Mouse (Mus musculus) limb, embryonic 11.5 days (tissue): Measurements from ENCODE around the gene Rad9a. TPM values are rescaled to one million over a fixed set of nuclear protein-coding genes. Genes with fewer than 3 reads are reported as not detected.

Experiments
- ATAC-seq: fragments of 200-750 bp; cut with Nextera tagmentation; 2 replicates; pipeline ENCODE4 v1.8.0; 2017; ENCODE audit warnings: low read depth; ENCODE audit not compliant: insufficient number of reproducible peaks, low FRiP score, low TSS enrichment
- DNase-seq: peaks from one replicate; pipeline ENCODE4 v3.0.0-alpha.2; 2015; ENCODE audit warnings: low spot score
- H3K27ac ChIP-seq: fragments of 300-500 bp; sonication (generic); replicated peaks from 2 replicates; pipeline ENCODE4 v1.5.1; 2014; ENCODE audit warnings: low read depth, mild to moderate bottlenecking, low read length
- H3K27me3 ChIP-seq: fragments of 300-500 bp; sonication (generic); 2 replicates; pipeline ENCODE4 v1.6.1; 2014; ENCODE audit warnings: mild to moderate bottlenecking, low read length, mixed read lengths; ENCODE audit not compliant: control insufficient read depth, insufficient read depth
- H3K36me3 ChIP-seq: fragments of 300-500 bp; sonication (generic); 2 replicates; pipeline ENCODE4 v1.6.1; 2014; ENCODE audit warnings: mild to moderate bottlenecking, low read length, moderate library complexity, mixed read lengths; ENCODE audit not compliant: control insufficient read depth, insufficient read depth
- H3K4me1 ChIP-seq: fragments of 300-500 bp; sonication (generic); 2 replicates; pipeline ENCODE4 v1.6.1; 2014; ENCODE audit warnings: low read length, mixed read lengths; ENCODE audit not compliant: control insufficient read depth, insufficient read depth
- H3K4me2 ChIP-seq: fragments of 300-500 bp; sonication (generic); 2 replicates; pipeline ENCODE4 v1.6.1; 2014; ENCODE audit warnings: low read depth, mild to moderate bottlenecking, moderate library complexity; ENCODE audit not compliant: severe bottlenecking
- H3K4me3 ChIP-seq: fragments of 300-500 bp; sonication (generic); 2 replicates; pipeline ENCODE4 v1.5.1; 2014; ENCODE audit warnings: low read depth, low read length
- H3K9ac ChIP-seq: fragments of 300-500 bp; sonication (generic); 2 replicates; pipeline ENCODE4 v1.6.1; 2014; ENCODE audit warnings: mild to moderate bottlenecking, low read length
- H3K9me3 ChIP-seq: fragments of 300-500 bp; sonication (generic); 2 replicates; pipeline ENCODE4 v1.6.1; 2016; ENCODE audit warnings: low read length; ENCODE audit not compliant: control insufficient read depth
- WGBS: fragments of 180-500 bp; shearing (Covaris S2); extraction: QIAGEN DNeasy Blood & Tissue Kit; methylation state at CpG from one replicate; pipeline ENCODE4 v1.1.7; 2014; 5-methylcytosine and 5-hydroxymethylcytosine counted together
- polyA plus RNA-seq: library from polyadenylated mRNA; unstranded; fragments of >200 nt; fragmentation: Nextera tagmentation; extraction: Ambion mirVana; gene quantifications from 2 replicates; pipeline ENCODE4 v1.2.1, GENCODE M21; 2014

Gene Rad9a
- polyA plus RNA-seq, 1 experiment from 2014 or later: 52.5 TPM

DNA sequence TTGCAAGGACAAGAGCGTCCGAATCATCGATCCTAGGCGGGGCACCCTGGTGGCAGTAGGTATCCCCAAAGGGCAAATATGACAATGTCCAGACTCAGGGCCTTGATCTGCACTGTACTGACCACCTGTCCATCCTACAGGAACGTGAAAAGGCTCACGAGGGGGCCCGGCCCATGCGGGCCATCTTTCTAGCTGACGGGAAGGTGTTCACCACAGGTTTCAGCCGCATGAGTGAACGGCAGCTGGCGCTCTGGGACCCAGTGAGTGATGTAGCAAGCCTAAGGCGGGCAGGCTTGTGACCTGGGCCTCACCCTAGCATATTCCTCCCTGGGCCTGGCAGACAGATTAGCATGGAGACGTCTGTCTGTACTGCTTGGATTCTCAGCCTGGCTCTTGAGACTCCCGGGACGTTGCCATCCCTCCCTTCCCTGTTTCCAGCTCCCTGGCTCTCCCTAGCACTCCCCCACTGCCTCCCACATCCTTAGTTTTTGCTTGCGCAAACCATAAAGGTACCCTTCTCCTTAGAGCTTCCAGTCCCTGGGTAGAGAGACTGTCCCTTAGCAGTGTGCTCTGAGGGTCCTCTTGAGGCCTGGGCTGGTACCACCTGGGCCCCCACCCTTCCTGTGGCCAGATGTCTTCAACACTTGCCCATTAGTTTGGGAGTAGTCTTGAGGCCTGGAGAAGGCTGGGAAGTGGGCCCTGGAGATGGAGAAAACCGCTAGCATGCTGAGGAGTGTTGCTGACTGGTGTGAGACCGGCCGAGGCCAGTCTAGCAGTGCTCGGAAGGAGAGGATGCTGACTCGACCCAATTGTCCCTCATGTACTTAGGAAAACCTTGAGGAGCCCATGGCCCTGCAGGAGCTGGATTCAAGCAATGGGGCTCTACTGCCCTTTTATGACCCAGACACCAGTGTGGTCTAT, 50.6 kb downstream of the Rad9a start:
- H3K4me3 ChIP-seq: no peak overlapping the region
- peaks cover 11% of the 10 kb centered on the region for H3K36me3 ChIP-seq
- 91% methylated on average over 22 of the region's 22 CpGs for WGBS

DNA sequence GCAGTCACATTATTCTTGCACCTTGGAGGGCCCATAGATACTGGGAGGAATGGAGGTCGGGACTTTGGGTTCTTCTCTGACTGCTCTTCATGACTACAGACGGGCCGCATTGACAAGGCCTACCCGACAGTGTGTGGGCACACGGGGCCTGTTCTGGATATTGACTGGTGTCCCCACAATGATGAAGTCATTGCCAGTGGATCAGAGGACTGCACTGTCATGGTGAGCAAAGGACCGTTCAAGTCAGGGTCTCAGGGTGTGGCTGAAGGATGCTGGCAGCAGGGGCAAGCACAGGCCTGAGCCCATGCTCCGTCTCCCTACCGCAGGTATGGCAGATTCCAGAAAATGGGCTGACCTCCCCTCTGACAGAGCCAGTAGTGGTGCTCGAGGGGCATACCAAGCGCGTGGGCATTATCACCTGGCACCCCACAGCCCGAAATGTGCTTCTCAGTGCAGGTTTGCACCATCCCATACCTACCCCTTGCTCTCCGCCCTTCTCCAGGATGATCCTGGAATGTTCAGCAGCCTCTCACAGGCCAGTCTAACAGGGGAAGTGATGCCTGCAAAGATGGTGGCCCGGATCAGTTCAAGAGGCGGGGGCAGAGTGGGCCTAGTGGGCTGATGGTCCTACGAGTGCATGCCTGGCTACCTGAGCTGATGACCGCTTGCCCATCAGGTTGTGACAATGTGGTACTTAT, 51.5 kb downstream of the Rad9a start:
- no peak overlapping the region for H3K4me2 ChIP-seq
- H3K9me3 ChIP-seq: no peaks in the 10 kb centered on the region
- DNase-seq (no peak), ATAC-seq (no peak)
- H3K27me3 ChIP-seq: no peaks in the 10 kb centered on the region
- no peak overlapping the region for H3K27ac ChIP-seq
- peaks cover 15% of the 10 kb centered on the region for H3K4me1 ChIP-seq
- 96% methylated on average over 17 of the region's 17 CpGs for WGBS
- H3K36me3 ChIP-seq: peaks cover 11% of the 10 kb centered on the region
- no peak overlapping the region for H3K4me3 ChIP-seq
- H3K9ac ChIP-seq: no peak overlapping the region

More for the DNA sequence above, 50.6 kb downstream of the Rad9a start:
- peaks cover 15% of the 10 kb centered on the region for H3K4me1 ChIP-seq
- H3K27me3 ChIP-seq: no peaks in the 10 kb centered on the region
- no peak overlapping the region for H3K9ac ChIP-seq
- H3K27ac ChIP-seq: no peak overlapping the region
- no peaks in the 10 kb centered on the region for H3K9me3 ChIP-seq
- H3K4me2 ChIP-seq: no peak overlapping the region
- DNase-seq (no peak), ATAC-seq (no peak)

GRCm38 (mm10) chr19:4149283-4149682, 52.2 kb downstream of the Rad9a start:
- WGBS: 82% methylated on average over 11 of the region's 11 CpGs
- Histone ChIP-seq H3K27ac (no peak overlapping the region), H3K9me3 (no peaks in the 10 kb centered on the region), H3K36me3 (peaks cover 11% of the 10 kb centered on the region), H3K27me3 (no peaks in the 10 kb centered on the region), H3K9ac (peak overlapping the region; percentile 85), H3K4me2 (peak overlapping the region; percentile 90), H3K4me3 (peak overlapping the region; percentile 86), H3K4me1 (peaks cover 15% of the 10 kb centered on the region)
- DNase-seq (no peak), ATAC-seq (no peak)

DNA sequence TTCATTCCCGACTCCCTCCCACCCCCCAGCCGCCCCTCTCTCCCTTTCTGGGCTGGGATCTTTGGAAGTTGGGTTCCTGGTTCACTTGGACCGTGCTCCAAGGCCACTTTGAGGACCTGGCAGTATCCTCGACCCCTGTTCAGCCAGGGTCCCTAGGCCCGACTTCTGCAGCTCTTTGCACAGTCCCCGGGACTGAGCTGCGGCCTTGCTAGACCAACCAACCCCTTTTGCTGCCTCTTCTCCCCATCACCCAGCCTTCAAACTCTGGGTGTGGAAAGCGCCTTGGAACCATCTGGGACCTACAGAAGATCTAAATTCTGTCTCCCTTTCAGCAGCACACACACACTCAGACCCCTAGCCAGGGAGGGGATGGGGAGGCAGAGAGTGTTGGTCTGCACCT, 52.6 kb downstream of the Rad9a start:
- H3K9ac ChIP-seq: peak overlapping the region; percentile 85
- no peaks in the 10 kb centered on the region for H3K9me3 ChIP-seq
- peak overlapping the region; percentile 90 for H3K4me2 ChIP-seq
- H3K27ac ChIP-seq: 0 out of 2 replicates have a peak overlapping the region, but pooled peaks have one; percentile 36
- ATAC-seq (no peak), DNase-seq (no peak)
- H3K4me1 ChIP-seq: peaks cover 15% of the 10 kb centered on the region
- H3K4me3 ChIP-seq: peak overlapping the region; percentile 86
- no peaks in the 10 kb centered on the region for H3K27me3 ChIP-seq
- 4% methylated on average over 8 of the region's 8 CpGs for WGBS
- peaks cover 11% of the 10 kb centered on the region for H3K36me3 ChIP-seq

DNA sequence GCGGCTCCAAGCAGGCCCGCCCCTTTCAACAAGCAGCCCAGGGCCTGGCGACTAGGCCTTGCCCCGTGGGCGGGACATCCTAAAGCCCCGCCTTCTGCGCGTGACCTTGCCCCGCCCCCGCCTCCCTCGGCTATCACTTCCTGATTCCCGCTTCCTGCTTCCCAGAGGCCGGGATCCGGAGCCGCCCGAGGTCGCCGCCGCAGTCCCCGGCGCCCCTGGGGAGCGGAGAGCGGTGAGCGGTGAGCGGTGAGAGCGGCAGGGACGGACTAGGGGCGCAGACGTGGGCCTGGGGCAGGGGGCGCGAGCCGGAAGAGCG, 53.0 kb downstream of the Rad9a start, which contains the start of gene Coro1b:
Coro1b (plus strand) TSS at position 129 of the 316 bp plus-strand sequence.
- H3K4me2 ChIP-seq: peak within 1 kb of the TSS; percentile 90
- peak within 1 kb of the TSS; percentile 85 for H3K9ac ChIP-seq
- peaks cover 11% of the 10 kb centered on the region for H3K36me3 ChIP-seq
- no peaks in the 10 kb centered on the region for H3K9me3 ChIP-seq
- ATAC-seq: peak; percentile 92
- H3K27ac ChIP-seq: 0 out of 2 replicates have a peak within 1 kb of the TSS, but pooled peaks have one; percentile 36
- no peaks in the 10 kb centered on the region for H3K27me3 ChIP-seq
- under 1% methylated on average over 20 of the region's 33 CpGs for WGBS
- peak; percentile 98 for DNase-seq
- H3K4me3 ChIP-seq: peak within 1 kb of the TSS; percentile 86
- peaks cover 15% of the 10 kb centered on the region for H3K4me1 ChIP-seq

DNA sequence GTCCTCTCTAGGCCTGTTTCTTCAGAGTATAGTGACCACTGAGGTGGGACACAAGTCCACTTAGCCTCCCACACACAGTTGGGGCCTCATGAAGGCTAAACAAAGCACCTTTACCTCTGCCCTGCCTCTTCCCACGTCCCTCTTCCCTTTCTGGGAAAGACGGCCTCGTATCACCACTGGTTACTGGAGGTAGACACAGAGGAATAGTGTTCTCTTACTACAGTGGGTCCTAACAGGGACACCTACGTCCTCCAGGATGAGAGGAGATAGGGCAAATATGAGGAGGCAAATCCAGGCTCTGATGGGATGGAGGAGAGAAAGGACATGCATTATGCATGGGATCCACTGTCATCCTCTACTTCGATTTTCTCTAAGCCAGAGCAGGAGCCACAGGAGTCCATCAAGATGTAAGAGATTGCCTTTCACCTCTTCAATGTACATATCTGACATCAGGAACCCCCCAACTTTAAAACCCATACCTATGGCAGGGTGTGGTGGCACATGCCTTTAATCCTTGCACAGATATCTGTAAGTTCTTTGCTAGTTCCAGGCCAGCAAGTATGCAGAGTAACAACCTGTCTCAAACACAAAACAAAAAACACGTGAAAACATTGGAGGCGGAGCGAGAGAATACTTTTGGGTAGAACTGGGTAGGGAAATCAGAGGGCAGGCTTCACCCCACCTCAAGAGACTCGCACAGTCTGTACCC, 53.5 kb downstream of the Rad9a start:
- Histone ChIP-seq H3K4me1 (peaks cover 15% of the 10 kb centered on the region), H3K9me3 (no peaks in the 10 kb centered on the region), H3K36me3 (peaks cover 11% of the 10 kb centered on the region), H3K4me2 (peak overlapping the region; percentile 90), H3K27ac (no peak overlapping the region), H3K4me3 (peak overlapping the region; percentile 86), H3K9ac (peak overlapping the region; percentile 85), H3K27me3 (no peaks in the 10 kb centered on the region)
- DNase-seq (no peak), ATAC-seq (no peak)
- WGBS: 41% methylated on average over 9 of the region's 9 CpGs

DNA sequence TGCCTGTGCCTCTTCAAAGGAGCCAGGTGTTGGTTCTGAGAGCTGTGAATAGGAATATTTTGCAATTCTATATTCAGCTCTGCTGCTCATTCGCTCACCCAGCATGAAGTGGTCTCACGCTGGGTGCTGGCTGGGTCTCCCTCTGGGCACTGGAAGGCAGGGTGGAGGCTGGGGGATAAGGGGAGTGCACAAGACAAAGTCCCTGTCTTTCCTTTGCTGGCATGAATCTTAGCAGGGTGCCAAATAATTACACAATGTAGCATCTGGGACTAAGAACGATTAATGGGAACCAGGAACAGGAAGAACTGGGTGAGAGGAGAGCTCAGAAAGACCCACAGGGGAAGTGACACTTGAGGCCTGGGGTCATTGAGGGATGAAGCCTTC, 54.4 kb downstream of the Rad9a start:
- Histone ChIP-seq H3K4me2 (no peak overlapping the region), H3K4me3 (no peak overlapping the region), H3K27me3 (no peaks in the 10 kb centered on the region), H3K27ac (no peak overlapping the region), H3K4me1 (peaks cover 15% of the 10 kb centered on the region), H3K9ac (no peak overlapping the region), H3K36me3 (peaks cover 10% of the 10 kb centered on the region), H3K9me3 (no peaks in the 10 kb centered on the region)
- DNase-seq (no peak), ATAC-seq (no peak)
- WGBS: 60% methylated on average over 3 of the region's 3 CpGs

DNA sequence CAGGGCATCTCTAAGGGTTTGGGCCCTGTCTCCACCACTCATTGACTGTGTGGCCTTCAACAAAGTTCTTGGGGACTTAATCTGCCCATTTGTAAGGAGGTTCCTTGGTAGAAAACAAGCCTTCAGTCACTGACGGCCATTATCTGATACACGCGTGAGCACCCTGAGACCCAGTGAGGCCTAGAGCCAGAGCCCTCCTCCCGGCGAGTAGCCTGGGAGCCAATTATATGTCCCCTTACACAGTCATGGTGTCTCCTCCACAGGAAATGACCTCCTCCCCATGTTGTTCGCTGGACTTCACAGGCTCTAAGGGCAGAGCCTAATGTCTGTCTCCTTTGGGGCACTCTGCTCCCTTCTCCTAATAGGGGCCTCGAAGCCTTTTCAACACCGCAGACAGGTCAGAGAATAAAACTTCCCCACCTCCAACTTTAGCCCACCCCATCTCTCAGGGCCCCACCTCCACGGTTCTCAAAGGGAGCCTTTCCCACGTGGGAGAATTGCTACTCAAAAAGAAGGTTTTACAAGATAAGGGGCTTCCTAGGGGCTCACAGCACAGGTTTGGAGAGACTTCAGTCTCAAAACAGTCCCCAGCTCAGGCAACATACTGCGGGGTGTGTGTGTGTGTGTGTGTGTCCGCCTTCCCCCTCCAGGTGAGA, 55.0 kb downstream of the Rad9a start:
- peaks cover 15% of the 10 kb centered on the region for H3K4me1 ChIP-seq
- ATAC-seq (no peak), DNase-seq (no peak)
- no peaks in the 10 kb centered on the region for H3K9me3 ChIP-seq
- H3K36me3 ChIP-seq: peaks cover 8% of the 10 kb centered on the region
- no peak overlapping the region for H3K27ac ChIP-seq
- no peaks in the 10 kb centered on the region for H3K27me3 ChIP-seq
- no peak overlapping the region for H3K4me2 ChIP-seq
- 62% methylated on average over 12 of the region's 12 CpGs for WGBS
- H3K9ac ChIP-seq: no peak overlapping the region
- no peak overlapping the region for H3K4me3 ChIP-seq
